Mouse (Mus musculus) erythroblast, embryonic 14.5 days (primary cell): ENCODE measurements around the gene Mrgprg.

ENCODE experiments used
- GATA1 ChIP-seq: IDR thresholded peaks from 2 replicates; pipeline ENCODE4 v1.6.1; 2012; ENCODE audit warnings: low read length, inconsistent platforms, mixed read lengths
- TAL1 ChIP-seq: IDR thresholded peaks from 3 replicates; pipeline ENCODE4 v1.6.1; 2012; ENCODE audit warnings: low read length, inconsistent platforms, mixed read lengths

- no peak for TF ChIP-seq TAL1
- TF ChIP-seq GATA1 = no peak
Observed at GRCm38 (mm10) chr7:143764876-143765530, 1.8 kb downstream of the Mrgprg start.
